Mouse (Mus musculus) E14TG2a.4 (cell line): Measurements from ENCODE around the gene Crebrf.

Experiments
- CTCF ChIP-seq: conservative IDR thresholded peaks from 2 replicates; pipeline ENCODE4 v1.5.1; 2014; ENCODE audit warnings: low read length
- NANOG ChIP-seq: IDR thresholded peaks from 2 replicates; pipeline ENCODE4 v1.6.1; 2014; ENCODE audit warnings: borderline replicate concordance, low read length, mixed read lengths
- POU5F1 ChIP-seq: IDR thresholded peaks from 2 replicates; pipeline ENCODE4 v1.6.1; 2014; ENCODE audit warnings: low read length, borderline replicate concordance

DNA sequence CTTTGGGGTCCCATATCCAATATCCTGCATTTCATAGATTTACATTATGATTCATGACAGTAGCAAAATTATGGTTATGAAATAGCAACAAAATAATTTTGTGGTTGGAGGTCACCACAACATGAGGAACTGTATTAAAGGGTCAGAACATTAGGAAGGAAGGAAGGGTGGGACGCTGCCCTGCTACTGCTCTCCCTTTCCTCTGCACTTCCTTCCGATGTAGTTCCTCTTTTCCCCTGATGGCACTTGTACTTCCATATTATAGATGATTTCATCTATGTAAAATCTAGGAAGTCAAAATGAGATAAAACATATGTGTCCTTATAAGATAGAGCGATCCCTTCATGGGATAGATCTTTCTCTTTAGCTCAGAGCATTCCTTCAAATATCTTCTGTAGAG is 34.5 kb downstream of the Crebrf start:
- TF ChIP-seq CTCF (no peak), POU5F1 (no peak), NANOG (no peak)
